Mouse (Mus musculus) liver, embryonic 14.5 days (tissue): ENCODE data around the gene 2210010C04Rik. TPM values are rescaled to one million over a fixed set of nuclear protein-coding genes. Genes with fewer than 3 reads are reported as not detected.

ENCODE experiments used
- ATAC-seq: fragments of 200-750 bp; cut with Nextera tagmentation; 2 replicates; pipeline ENCODE4 v1.8.0; 2017; ENCODE audit warnings: moderate number of reproducible peaks, mild to moderate bottlenecking, moderate library complexity; ENCODE audit not compliant: insufficient read depth
- DNase-seq, 3 experiments: peaks; one replicate each; pipeline ENCODE4 v3.0.0-alpha.2; 2012 to 2013; ENCODE audit warnings: low read depth in 3 of 3, low spot score in 3 of 3
- H3K27ac ChIP-seq: fragments of 300-500 bp; sonication (generic); 2 replicates; pipeline ENCODE4 v1.5.1; 2014; ENCODE audit warnings: moderate library complexity, mild to moderate bottlenecking, control low read depth, inconsistent platforms
- H3K27me3 ChIP-seq: fragments of 300-500 bp; sonication (generic); 2 replicates; pipeline ENCODE4 v1.6.1; 2014; ENCODE audit warnings: mild to moderate bottlenecking, low read length, moderate library complexity; ENCODE audit not compliant: control insufficient read depth, insufficient read depth
- H3K36me3 ChIP-seq: fragments of 300-500 bp; sonication (generic); replicated peaks from 2 replicates; pipeline ENCODE4 v1.6.1; 2014; ENCODE audit warnings: low read depth; ENCODE audit not compliant: control insufficient read depth, insufficient read depth
- H3K4me1 ChIP-seq, 2 experiments: fragments of 200-500 bp in 1 of 2; fragments of 300-500 bp in 1 of 2; sonication (generic) in 1 of 2; replicated peaks; 2 replicates each; pipeline ENCODE4 v1.6.1; 2012 to 2014; ENCODE audit warnings: antibody characterized with exemption in 1 of 2, inconsistent platforms in 1 of 2, low read length in 1 of 2; ENCODE audit not compliant: control insufficient read depth in 2 of 2, insufficient read depth in 2 of 2
- H3K4me2 ChIP-seq: fragments of 300-500 bp; sonication (generic); 2 replicates; pipeline ENCODE4 v1.6.1; 2014; ENCODE audit warnings: low read depth, mild to moderate bottlenecking, control low read depth, moderate library complexity
- H3K4me3 ChIP-seq, 2 experiments: fragments of 200-500 bp in 1 of 2; fragments of 300-500 bp in 1 of 2; sonication (generic) in 1 of 2; 2 replicates each; pipeline ENCODE4 v1.5.1; 2012 to 2014; ENCODE audit warnings: low read depth in 2 of 2, low read length in 2 of 2, mild to moderate bottlenecking in 2 of 2, control low read depth in 1 of 2, inconsistent platforms in 1 of 2, moderate library complexity in 1 of 2; ENCODE audit not compliant: insufficient read depth in 1 of 2
- H3K9ac ChIP-seq: fragments of 300-500 bp; sonication (generic); replicated peaks from 2 replicates; pipeline ENCODE4 v1.6.1; 2014; ENCODE audit warnings: mild to moderate bottlenecking, control low read depth, moderate library complexity
- H3K9me3 ChIP-seq: fragments of 300-500 bp; sonication (generic); 2 replicates; pipeline ENCODE4 v1.6.1; 2016; ENCODE audit warnings: low read length, mixed read lengths; ENCODE audit not compliant: control insufficient read depth
- CTCF ChIP-seq: IDR thresholded peaks from 2 replicates; pipeline ENCODE4 v1.5.1; 2016; ENCODE audit warnings: antibody characterized with exemption, low read depth, control low read depth
- EP300 ChIP-seq: IDR thresholded peaks from 2 replicates; pipeline ENCODE4 v1.6.1; 2016; ENCODE audit warnings: antibody characterized with exemption, low read depth
- WGBS: fragments of 180-500 bp; shearing (Covaris S2); extraction: QIAGEN DNeasy Blood & Tissue Kit; methylation state at CpG from one replicate; pipeline ENCODE4 v1.1.7; 2014; ENCODE audit not compliant: insufficient replicate concordance; 5-methylcytosine and 5-hydroxymethylcytosine counted together
- polyA plus RNA-seq, 2 experiments: library from polyadenylated mRNA; depleted of rRNA in 1 of 2; stranded (reverse) in 1 of 2; unstranded in 1 of 2; fragments of >200 nt; fragmentation: Nextera tagmentation in 1 of 2; extraction: Ambion mirVana in 1 of 2; gene quantifications; 2 replicates each; pipeline versions ENCODE4 v1.2.1 to v1.2.3; 2012 to 2014

2210010C04Rik gene
- polyA plus RNA-seq, 2 experiments, result not detected

DNA sequence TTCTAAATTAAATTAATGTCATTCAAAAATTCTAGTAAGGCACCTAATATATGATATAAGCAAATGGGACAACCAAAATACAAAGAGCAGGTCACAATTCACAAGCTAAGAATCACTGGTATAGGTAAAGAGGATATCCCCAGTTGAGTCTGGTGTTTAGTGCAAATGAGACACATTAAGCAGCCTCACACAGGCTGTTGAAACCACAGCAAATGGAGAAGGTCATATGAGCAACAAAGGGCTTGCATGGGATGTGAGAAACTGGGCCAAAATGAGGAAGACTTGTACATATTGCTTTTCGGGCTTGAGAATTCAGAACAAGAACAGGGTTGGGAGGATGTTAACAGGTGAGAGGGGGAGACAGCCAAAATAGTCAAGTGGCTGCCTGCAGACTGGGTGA, 9.4 kb upstream of the 2210010C04Rik start:
- Histone ChIP-seq H3K27me3 (no peaks in the 10 kb centered on the region), H3K27ac (no peak overlapping the region), H3K4me2 (no peak overlapping the region), H3K4me1 (peaks cover 0 to 2% of the 10 kb centered on the region in 2 experiments; a peak in 1 of 4 replicates), H3K9me3 (no peaks in the 10 kb centered on the region), H3K9ac (no peak overlapping the region), H3K4me3 (no peak overlapping the region), H3K36me3 (no peaks in the 10 kb centered on the region)
- 33% methylated on average over 1 of the region's 1 CpGs for WGBS
- TF ChIP-seq CTCF (no peak), EP300 (no peak)
- DNase-seq (no peak), ATAC-seq (no peak)

DNA sequence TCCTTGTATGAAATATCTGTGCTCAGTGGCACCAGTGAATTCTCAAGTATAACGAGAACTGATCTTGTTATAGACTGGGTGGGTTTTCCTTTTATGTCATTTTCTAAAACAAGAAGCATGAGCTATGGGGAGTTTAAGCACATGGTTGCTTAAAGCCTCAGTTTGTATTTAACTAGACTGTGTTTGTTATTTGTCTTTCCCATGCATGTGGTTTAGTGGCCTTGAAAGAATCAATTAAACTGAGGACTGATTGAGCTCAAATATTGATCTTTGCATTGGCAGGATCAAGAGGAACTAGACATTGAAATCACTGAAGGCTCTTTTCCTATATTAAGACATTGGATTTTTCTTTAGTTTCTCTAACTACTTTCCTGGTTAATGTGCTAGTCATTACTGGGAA, 9.0 kb upstream of the 2210010C04Rik start:
- Histone ChIP-seq H3K36me3 (no peaks in the 10 kb centered on the region), H3K4me1 (peaks cover 0 to 2% of the 10 kb centered on the region in 2 experiments; a peak in 1 of 4 replicates), H3K4me2 (no peak overlapping the region), H3K27ac (no peak overlapping the region), H3K9ac (no peak overlapping the region), H3K9me3 (no peaks in the 10 kb centered on the region), H3K4me3 (no peak overlapping the region), H3K27me3 (no peaks in the 10 kb centered on the region)
- no peak for ATAC-seq
- 56% methylated on average over 1 of the region's 1 CpGs for WGBS
- DNase-seq, result no peak
- TF ChIP-seq EP300 (no peak), CTCF (no peak)

DNA sequence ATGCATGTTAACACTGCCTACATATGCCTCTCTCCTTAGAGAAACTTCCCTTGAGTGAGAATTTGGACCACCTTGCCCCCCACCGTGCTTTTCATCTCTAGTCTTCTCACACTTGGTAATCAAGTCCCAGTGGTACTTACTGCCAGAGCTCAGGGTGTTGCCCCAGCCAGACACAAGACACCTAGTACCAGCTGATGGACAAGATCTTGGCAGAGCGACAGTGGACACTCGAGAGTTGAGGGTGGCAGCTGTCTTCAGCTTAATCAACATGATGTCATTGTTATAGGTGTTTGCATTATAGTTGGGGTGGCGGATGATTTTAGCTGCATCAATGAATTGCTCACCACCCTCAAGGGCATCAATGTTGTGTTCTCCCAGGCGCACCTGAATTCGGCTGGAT, 2.5 kb downstream of the 2210010C04Rik start:
- H3K27ac ChIP-seq, result no peak overlapping the region
- no peaks in the 10 kb centered on the region for H3K9me3 ChIP-seq
- whole genome bisulfite sequencing, result 58% methylated on average over 6 of the region's 6 CpGs
- no peak for DNase-seq
- no peaks in the 10 kb centered on the region for H3K36me3 ChIP-seq
- H3K4me2 ChIP-seq, result no peak overlapping the region
- no peak overlapping the region for H3K9ac ChIP-seq
- no peaks in the 10 kb centered on the region for H3K4me1 ChIP-seq
- no peak overlapping the region for H3K4me3 ChIP-seq
- TF ChIP-seq CTCF (no peak), EP300 (no peak)
- H3K27me3 ChIP-seq, result no peaks in the 10 kb centered on the region
- no peak for ATAC-seq

DNA sequence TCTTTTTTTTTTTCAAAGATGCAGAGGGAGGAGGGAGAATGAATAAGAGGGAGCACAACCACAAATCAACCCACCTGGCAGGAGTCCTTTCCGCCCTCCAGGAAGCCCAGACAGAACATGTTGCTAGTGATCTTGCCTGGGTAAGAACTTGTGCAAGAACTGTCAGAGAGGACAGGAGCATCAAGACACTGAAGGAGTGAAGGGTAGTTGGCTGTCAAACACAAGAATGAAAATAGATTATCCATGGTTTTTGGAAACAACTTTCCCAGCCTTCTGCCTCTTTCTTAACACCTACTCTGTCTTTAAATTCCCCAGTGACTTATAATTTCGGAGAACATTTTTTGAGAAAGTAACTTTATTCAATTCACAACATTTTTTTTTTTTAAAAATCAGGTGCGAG, 3.1 kb downstream of the 2210010C04Rik start:
- DNase-seq, result no peak
- no peaks in the 10 kb centered on the region for H3K4me1 ChIP-seq
- no peaks in the 10 kb centered on the region for H3K36me3 ChIP-seq
- H3K4me2 ChIP-seq, result no peak overlapping the region
- H3K9me3 ChIP-seq, result no peaks in the 10 kb centered on the region
- H3K27me3 ChIP-seq, result no peaks in the 10 kb centered on the region
- WGBS, result 55% methylated on average over 3 of the region's 3 CpGs
- H3K4me3 ChIP-seq, result no peak overlapping the region
- no peak for ATAC-seq
- no peak overlapping the region for H3K9ac ChIP-seq
- no peak for TF ChIP-seq EP300
- no peak for TF ChIP-seq CTCF
- no peak overlapping the region for H3K27ac ChIP-seq

DNA sequence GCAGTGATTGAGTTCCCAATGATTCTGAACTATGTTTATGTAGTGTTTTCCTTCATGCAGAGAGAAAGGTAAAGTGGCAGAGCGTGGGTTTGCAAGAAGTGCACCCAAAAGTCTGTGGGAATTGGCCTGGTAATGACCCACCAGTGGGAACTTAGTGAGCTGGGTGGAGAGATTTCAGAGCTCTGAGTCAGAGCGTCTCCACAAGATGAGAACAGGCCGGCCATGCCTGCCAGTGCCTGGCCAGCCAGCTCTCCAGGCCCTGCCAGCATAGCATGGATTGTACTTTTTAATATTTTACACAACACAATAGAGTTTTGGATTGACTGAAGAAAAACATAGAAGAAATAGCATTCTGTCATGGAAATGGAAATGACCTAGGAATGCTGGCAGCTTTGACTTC, 4.5 kb downstream of the 2210010C04Rik start:
- no peaks in the 10 kb centered on the region for H3K9me3 ChIP-seq
- H3K4me1 ChIP-seq, result no peaks in the 10 kb centered on the region
- DNase-seq (no peak), ATAC-seq (no peak)
- H3K9ac ChIP-seq, result no peak overlapping the region
- H3K4me2 ChIP-seq, result no peak overlapping the region
- WGBS, result 66% methylated on average over 3 of the region's 3 CpGs
- H3K36me3 ChIP-seq, result no peaks in the 10 kb centered on the region
- H3K4me3 ChIP-seq, result no peak overlapping the region
- TF ChIP-seq EP300 (no peak), CTCF (no peak)
- H3K27me3 ChIP-seq, result no peaks in the 10 kb centered on the region
- H3K27ac ChIP-seq, result no peak overlapping the region
